8 mouse cellular contexts compared by ENCODE assay signal in the genomic region with DNA sequence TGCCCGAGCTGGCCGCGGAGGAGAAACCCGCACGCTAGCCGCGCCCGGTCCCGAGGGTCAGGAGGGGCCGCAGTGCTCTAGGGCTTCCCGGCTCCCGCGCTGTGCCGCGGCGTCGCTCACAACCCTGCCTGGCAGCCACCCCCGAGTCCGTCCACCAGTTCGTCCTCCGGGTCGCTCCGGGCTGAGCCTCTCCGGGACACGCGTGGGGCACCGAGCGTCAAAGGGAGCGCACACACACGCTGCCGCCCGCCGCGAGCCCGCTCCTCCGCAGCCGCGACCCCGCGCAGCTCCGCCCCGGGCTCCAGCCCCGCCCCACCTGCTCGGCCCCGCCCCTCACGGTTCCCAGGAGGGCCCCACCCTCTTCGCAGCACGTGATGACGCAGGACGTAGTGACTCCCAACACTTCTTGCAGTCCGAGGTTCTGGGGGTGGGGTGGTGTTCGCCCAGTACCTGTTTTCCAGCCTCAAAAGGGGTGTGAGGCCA. TPM values are rescaled to one million over a fixed set of nuclear protein-coding genes. Genes with fewer than 3 reads are reported as not detected.
DNase-seq lines count a peak whose midpoint lies in the region; ATAC-seq lines count a peak whose summit lies in the region.

Gene Ahr (minus strand): TSS at position 285 of the 483 bp plus-strand sequence.

- H3K4me2 ChIP-seq in intestine, embryonic 14.5 days (ENCODE audit: low read length): peak within 1 kb of the TSS; percentile 98

- no peaks in the 10 kb centered on the region for H3K36me3 ChIP-seq in intestine, embryonic 14.5 days (ENCODE audit: control insufficient read depth, insufficient read depth, low read length)

- H3K4me1 ChIP-seq in intestine, embryonic 14.5 days (replicated peaks; ENCODE audit: control insufficient read depth, insufficient read depth, low read length): no peaks in the 10 kb centered on the region

- 0% methylated on average over 40 of the region's 52 CpGs for WGBS in intestine, embryonic 14.5 days

- intact Hi-C loops in gastrocnemius, postnatal 14 days (cut with DNase I; ENCODE audit: low total_unique reads): loop anchor here (10.0 kb wide), 1 partner anchor 300 kb away; no protein-coding TSS in a partner anchor
- intact Hi-C loops in left cerebral cortex, postnatal 10 days (cut with DNase I): loop anchor here (1.0 to 10.0 kb wide), 3 partner anchors 220 to 297 kb away; no protein-coding TSS in a partner anchor

- ATAC-seq in common myeloid progenitor, adult 5-6 weeks (replicated peaks; ENCODE audit: low read depth, poor library complexity, severe bottlenecking): peak; percentile 82
- ATAC-seq in intestine, embryonic 14.5 days (replicated peaks; ENCODE audit: low FRiP score, low TSS enrichment, low read depth): peak; percentile 97
- ATAC-seq in megakaryocyte progenitor cell, adult 5-6 weeks (replicated peaks; ENCODE audit: poor library complexity): peak; percentile 91

- peak; percentile 65 for DNase-seq in adipocyte (ENCODE audit: low spot score)
- peak; percentile 80 for DNase-seq in gastrocnemius, postnatal 14 days
- DNase-seq in intestine, embryonic 14.5 days (ENCODE audit: low spot score): peak; percentile 95
- DNase-seq in left cerebral cortex, postnatal 10 days (ENCODE audit: extremely low spot score in 1 of 2, low spot score in 2 of 2): peak; percentile 79 to 91
- DNase-seq in right cerebral cortex, postnatal 10 days (ENCODE audit: low spot score in 2 of 2): peak; percentile 90 to 91
- DNase-seq in urinary bladder, postnatal 14 days (ENCODE audit: low spot score): peak; percentile 92

- peak within 1 kb of the TSS; percentile 65 for H3K9ac ChIP-seq in intestine, embryonic 14.5 days (ENCODE audit: low read length)

- no peak within 1 kb of the TSS for H3K27ac ChIP-seq in intestine, embryonic 14.5 days (ENCODE audit: low read depth)

- H3K27me3 ChIP-seq in intestine, embryonic 14.5 days (replicated peaks; ENCODE audit: control insufficient read depth, insufficient read depth, low read length): 0 out of 2 replicates have a peak, but pooled peaks cover 3% of the 10 kb centered on the region

- H3K4me3 ChIP-seq in intestine, embryonic 14.5 days (ENCODE audit: low read depth, low read length): peak within 1 kb of the TSS; percentile 71

- H3K9me3 ChIP-seq in intestine, embryonic 14.5 days (ENCODE audit: control insufficient read depth, low read length): no peaks in the 10 kb centered on the region

RNA-seq across cellular contexts. Expression of gene Ahr, which starts in this region (rescaled TPM):
- 0.96 and 1.4 TPM in 2 replicates for total RNA-seq in common myeloid progenitor, adult 5-6 weeks (2017)
- 1 to 10 TPM; 2.1 to 3.2 TPM for total RNA-seq in gastrocnemius, postnatal 14 days (2021)
- 7.8 and 10.2 TPM in 2 replicates for polyA plus RNA-seq in intestine, embryonic 14.5 days (2014; fragmentation: Nextera tagmentation; extraction: Ambion mirVana)
- total RNA-seq in left cerebral cortex, postnatal 10 days (2021): 10 to 100 TPM; 10.3 to 14.0 TPM
- 2.6 and 3.4 TPM in 2 replicates for total RNA-seq in megakaryocyte progenitor cell, adult 5-6 weeks (2015)
- total RNA-seq in megakaryocyte progenitor cell, adult 5-6 weeks (2017): 1.2 and 1.9 TPM in 2 replicates
